Mouse (Mus musculus): ENCODE measurements around the gene Tmem204.

Tmem204 gene

GRCm38 (mm10) chr17:25089158-25089557 is 5.8 kb upstream of the Tmem204 start:
- intact Hi-C loops (cut with DNase I) = no loop called here

- intact Hi-C loops (cut with DNase I) = no loop called here
Measured at GRCm38 (mm10) chr17:25086724-25087123, 3.3 kb upstream of the Tmem204 start.

GRCm38 (mm10) chr17:25084835-25085385 is 1.5 kb upstream of the Tmem204 start:
- intact Hi-C loops (cut with DNase I) = no loop called here

GRCm38 (mm10) chr17:25082887-25083286 is 504 bp downstream of the Tmem204 start:
- intact Hi-C loops (cut with DNase I) = no loop called here

GRCm38 (mm10) chr17:25082081-25082847 is 1.1 kb downstream of the Tmem204 start:
- intact Hi-C loops (cut with DNase I) = no loop called here

GRCm38 (mm10) chr17:25080960-25081381 is 2.4 kb downstream of the Tmem204 start:
- intact Hi-C loops (cut with DNase I) = no loop called here

GRCm38 (mm10) chr17:25080210-25080609 is 3.2 kb downstream of the Tmem204 start:
- intact Hi-C loops (cut with DNase I) = no loop called here

GRCm38 (mm10) chr17:25077771-25078372 is 5.5 kb downstream of the Tmem204 start:
- intact Hi-C loops (cut with DNase I) = no loop called here

GRCm38 (mm10) chr17:25076906-25077305 is 6.5 kb downstream of the Tmem204 start:
- intact Hi-C loops (cut with DNase I) = no loop called here

- intact Hi-C loops (cut with DNase I) = no loop called here
Measured at GRCm38 (mm10) chr17:25068690-25069089, 14.7 kb downstream of the Tmem204 start.

- intact Hi-C loops (cut with DNase I) = no loop called here
Measured at GRCm38 (mm10) chr17:25067442-25067851, 15.9 kb downstream of the Tmem204 start.

- intact Hi-C loops (cut with DNase I) = no loop called here
Measured at GRCm38 (mm10) chr17:25066595-25066994, 16.8 kb downstream of the Tmem204 start.

- intact Hi-C loops (cut with DNase I) = no loop called here
Measured at GRCm38 (mm10) chr17:25065189-25065588, 18.2 kb downstream of the Tmem204 start.

GRCm38 (mm10) chr17:25064351-25064750 is 19.0 kb downstream of the Tmem204 start:
- intact Hi-C loops (cut with DNase I) = no loop called here

GRCm38 (mm10) chr17:25063872-25064271 is 19.5 kb downstream of the Tmem204 start:
- intact Hi-C loops (cut with DNase I) = no loop called here

GRCm38 (mm10) chr17:25063261-25063660 is 20.1 kb downstream of the Tmem204 start:
- intact Hi-C loops (cut with DNase I) = no loop called here

- intact Hi-C loops (cut with DNase I) = no loop called here
Measured at GRCm38 (mm10) chr17:25057041-25057440, 26.4 kb downstream of the Tmem204 start.

- intact Hi-C loops (cut with DNase I) = no loop called here
Measured at GRCm38 (mm10) chr17:25053274-25053673, 30.1 kb downstream of the Tmem204 start.

- intact Hi-C loops (cut with DNase I) = no loop called here
Measured at GRCm38 (mm10) chr17:25047143-25047542, 36.2 kb downstream of the Tmem204 start.

- intact Hi-C loops (cut with DNase I) = no loop called here
Measured at GRCm38 (mm10) chr17:25045281-25045680, 38.1 kb downstream of the Tmem204 start.

- intact Hi-C loops (cut with DNase I) = no loop called here
Measured at GRCm38 (mm10) chr17:25044879-25045278, 38.5 kb downstream of the Tmem204 start.

- intact Hi-C loops (cut with DNase I) = no loop called here
Measured at GRCm38 (mm10) chr17:25036183-25036582, 47.2 kb downstream of the Tmem204 start.
